12 mouse cellular contexts compared by ENCODE assay signal in the genomic region with DNA sequence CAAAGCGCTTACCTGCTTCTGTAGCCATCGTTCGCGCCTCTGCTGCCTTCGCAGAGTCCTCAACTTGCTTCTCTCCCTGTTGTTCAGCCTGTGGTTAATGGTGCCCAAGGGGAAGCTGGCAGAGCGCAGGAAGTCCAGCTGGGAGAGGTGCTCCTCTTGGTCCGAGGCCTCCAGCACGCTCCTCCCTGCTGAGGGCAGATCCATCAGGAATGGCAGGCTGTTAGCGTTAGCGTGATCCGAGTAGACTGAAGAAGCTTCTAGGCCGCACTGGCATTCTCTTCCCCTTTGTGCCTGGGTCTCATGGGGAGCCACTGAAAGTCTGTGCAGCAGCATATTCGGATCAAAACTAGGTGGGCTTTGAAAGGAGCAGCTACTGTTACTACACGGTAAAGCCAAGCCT. TPM values are rescaled to one million over a fixed set of nuclear protein-coding genes. Genes with fewer than 3 reads are reported as not detected.
DNase-seq lines count a peak whose midpoint lies in the region; ATAC-seq lines count a peak whose summit lies in the region.
"Had no signal": no experiment of that assay in that cellular context is flagged by ENCODE, and none has a peak within 500 bp of the region (broad histone marks: within the 10 kb centered on the region; RNA-seq: fewer than 3 reads in every experiment).

No protein-coding gene starts in this region.

- WGBS in hindbrain, embryonic 15.5 days, result 58% methylated on average over 14 of the region's 14 CpGs
- WGBS in neural tube, embryonic 14.5 days, result 53% methylated on average over 14 of the region's 14 CpGs

- H3K4me3 ChIP-seq in hindbrain, embryonic 15.5 days, result peak overlapping the region; percentile 16
- H3K4me3 ChIP-seq in neural tube, embryonic 14.5 days (ENCODE audit: low read depth, low read length), result peak overlapping the region; percentile 6; the same call in 1 of the 2 replicates
- H3K4me3 ChIP-seq: liver, embryonic 12.5 days had no signal

- H3K9me3 ChIP-seq in hindbrain, embryonic 15.5 days, result no peaks in the 10 kb centered on the region
- no peaks in the 10 kb centered on the region for H3K9me3 ChIP-seq in neural tube, embryonic 14.5 days (ENCODE audit: control insufficient read depth, low read length)
- H3K9me3 ChIP-seq: heart, embryonic 10.5 days; liver, embryonic 12.5 days had no signal

- DNase-seq in cerebellum, postnatal 14 days, result peak; percentile 5 to 6
- no peak for DNase-seq in cerebellum, adult 11-12 months
- peak; percentile 24 for DNase-seq in right cerebral cortex, postnatal 4 days
- DNase-seq in right cerebral cortex, postnatal 36 days (ENCODE audit: low spot score in 2 of 2), result no peak
- DNase-seq in embryo, embryonic 9.5 days (ENCODE audit: extremely low spot score), result no peak

- H3K9ac ChIP-seq in hindbrain, embryonic 15.5 days, result no peak overlapping the region
- H3K9ac ChIP-seq in neural tube, embryonic 14.5 days (replicated peaks; ENCODE audit: low read depth, low read length), result no peak overlapping the region
- H3K9ac ChIP-seq: liver, embryonic 12.5 days had no signal

- peak overlapping the region; percentile 33 for H3K4me2 ChIP-seq in hindbrain, embryonic 15.5 days
- H3K4me2 ChIP-seq in neural tube, embryonic 14.5 days (ENCODE audit: low read depth, low read length), result peak overlapping the region; percentile 27; the same call in 1 of the 2 replicates
- H3K4me2 ChIP-seq: liver, embryonic 12.5 days had no signal

- no peaks in the 10 kb centered on the region for H3K27me3 ChIP-seq in hindbrain, embryonic 15.5 days
- no peaks in the 10 kb centered on the region for H3K27me3 ChIP-seq in neural tube, embryonic 14.5 days (ENCODE audit: control insufficient read depth, insufficient read depth, low read length)
- H3K27me3 ChIP-seq: liver, embryonic 12.5 days had no signal

- H3K27ac ChIP-seq in hindbrain, embryonic 15.5 days (replicated peaks), result peak overlapping the region; percentile 69
- H3K27ac ChIP-seq in neural tube, embryonic 14.5 days (ENCODE audit: low read depth, low read length), result peak overlapping the region; percentile 79
- H3K27ac ChIP-seq: liver, embryonic 12.5 days; macrophage had no signal

- H3K36me3 ChIP-seq in hindbrain, embryonic 15.5 days, result peaks cover 7% of the 10 kb centered on the region; the same call in 1 of the 2 replicates
- H3K36me3 ChIP-seq in neural tube, embryonic 14.5 days (ENCODE audit: control insufficient read depth, insufficient read depth, low read length), result no peaks in the 10 kb centered on the region
- H3K36me3 ChIP-seq: heart, embryonic 10.5 days; liver, embryonic 12.5 days had no signal

- ATAC-seq in hindbrain, embryonic 15.5 days (ENCODE audit: low FRiP score, low read depth), result peak; percentile 21; the same call in 1 of the 2 replicates
- peak; percentile 65; the same call in 1 of the 2 replicates for ATAC-seq in neural tube, embryonic 14.5 days (ENCODE audit: low read depth)
- no peak for ATAC-seq in CD4-positive, CD25-positive, alpha-beta regulatory T cell, adult 4 months
- ATAC-seq: intestine, postnatal 0 days; liver, embryonic 12.5 days had no signal

- no peaks in the 10 kb centered on the region for H3K4me1 ChIP-seq in hindbrain, embryonic 15.5 days (replicated peaks)
- no peaks in the 10 kb centered on the region; the same call in 1 of the 2 replicates for H3K4me1 ChIP-seq in neural tube, embryonic 14.5 days (ENCODE audit: control insufficient read depth, insufficient read depth, low read length)
- H3K4me1 ChIP-seq: liver, embryonic 12.5 days had no signal

RNA-seq across cellular contexts. Expression of gene Rnf180, which starts 45.0 kb away (rescaled TPM):
- polyA plus RNA-seq in hindbrain, embryonic 15.5 days (2015; fragmentation: Nextera tagmentation; extraction: Ambion mirVana), result 33.3 and 35.4 TPM in 2 replicates
- polyA plus RNA-seq in neural tube, embryonic 14.5 days (2014; fragmentation: Nextera tagmentation; extraction: Ambion mirVana), result 29.3 and 36.9 TPM in 2 replicates
- polyA plus RNA-seq in CD4-positive, CD25-positive, alpha-beta regulatory T cell, adult 4 months (2017; shearing (Covaris generic)), result not detected

Comparison
In these comparisons a context has a peak if more than half of its experiments do, and no peak if none do; other contexts are left out.
1. DNase-seq: peak in cerebellum, postnatal 14 days (2 of 2) and right cerebral cortex, postnatal 4 days (single experiment); none in cerebellum, adult 11-12 months (single experiment), right cerebral cortex, postnatal 36 days (0 of 2) and embryo, embryonic 9.5 days (single experiment).
2. RNA of gene Rnf180, which starts 45.0 kb away (polyA plus RNA-seq): 29.3 to 36.9 TPM in neural tube, embryonic 14.5 days and 33.3 to 35.4 TPM in hindbrain, embryonic 15.5 days; not detected in CD4-positive, CD25-positive, alpha-beta regulatory T cell, adult 4 months; every median in the first group is over 10 times any median in the second.